Mouse (Mus musculus): Measurements from ENCODE around the gene Tor1b. TPM values are rescaled to one million over a fixed set of nuclear protein-coding genes. Genes with fewer than 3 reads are reported as not detected.

Gene Tor1b
- total and polyA plus RNA-seq, 2 experiments from 2014 or later: 18.7 to 25.4 TPM

- no peak overlapping the region for H3K4me3 ChIP-seq (ENCODE audit: low read length)
- 62% methylated on average over 8 of the region's 8 CpGs for WGBS
- H3K27me3 ChIP-seq (ENCODE audit: insufficient read depth, low read length): no peaks in the 10 kb centered on the region
- H3K9ac ChIP-seq (replicated peaks; ENCODE audit: low read length): no peak overlapping the region
- TF ChIP-seq CTCF (IDR thresholded peaks at IDR 0.05; ENCODE audit: low read depth): no peak
- peaks cover 22% of the 10 kb centered on the region; the same call in 1 of the 2 replicates for H3K36me3 ChIP-seq (ENCODE audit: insufficient read depth, low read length)
- no peaks in the 10 kb centered on the region for H3K4me1 ChIP-seq (ENCODE audit: insufficient read depth, low read length)
- DNase-seq (ENCODE audit: low spot score) (peak; percentile 18), ATAC-seq (no peak)
- no peaks in the 10 kb centered on the region for H3K9me3 ChIP-seq (ENCODE audit: low read length)
- no peak overlapping the region for H3K4me2 ChIP-seq (ENCODE audit: low read depth, low read length)
- H3K27ac ChIP-seq: no peak overlapping the region
These were observed 45.9 kb downstream of the Tor1b start for GRCm38 (mm10) chr2:30998443-30999260.

GRCm38 (mm10) chr2:31002857-31003256 is 50.1 kb downstream of the Tor1b start:
- no peak overlapping the region for H3K4me3 ChIP-seq (ENCODE audit: low read length)
- ATAC-seq: no peak

GRCm38 (mm10) chr2:31005453-31005852 is 52.7 kb downstream of the Tor1b start:
- no peaks in the 10 kb centered on the region for H3K27me3 ChIP-seq (ENCODE audit: insufficient read depth, low read length)
- no peak for TF ChIP-seq CTCF (IDR thresholded peaks at IDR 0.05; ENCODE audit: low read depth)
- no peak overlapping the region for H3K27ac ChIP-seq
- 87% methylated on average over 2 of the region's 2 CpGs for WGBS
- no peak overlapping the region for H3K4me2 ChIP-seq (ENCODE audit: low read depth, low read length)
- no peaks in the 10 kb centered on the region for H3K4me1 ChIP-seq (ENCODE audit: insufficient read depth, low read length)
- H3K9me3 ChIP-seq (ENCODE audit: low read length): no peaks in the 10 kb centered on the region
- peaks cover 60% of the 10 kb centered on the region for H3K36me3 ChIP-seq (ENCODE audit: insufficient read depth, low read length)
- DNase-seq (ENCODE audit: low spot score) (no peak), ATAC-seq (no peak)
- no peak overlapping the region for H3K9ac ChIP-seq (replicated peaks; ENCODE audit: low read length)
- no peak overlapping the region for H3K4me3 ChIP-seq (ENCODE audit: low read length)

More at GRCm38 (mm10) chr2:31002857-31003256, 50.1 kb downstream of the Tor1b start:
- Histone ChIP-seq H3K9me3 (ENCODE audit: low read length) (no peaks in the 10 kb centered on the region), H3K4me2 (ENCODE audit: low read depth, low read length) (no peak overlapping the region), H3K4me1 (ENCODE audit: insufficient read depth, low read length) (no peaks in the 10 kb centered on the region), H3K9ac (replicated peaks; ENCODE audit: low read length) (no peak overlapping the region), H3K27ac (no peak overlapping the region), H3K27me3 (ENCODE audit: insufficient read depth, low read length) (no peaks in the 10 kb centered on the region), H3K36me3 (ENCODE audit: insufficient read depth, low read length) (peaks cover 55% of the 10 kb centered on the region)
- no peak for TF ChIP-seq CTCF (IDR thresholded peaks at IDR 0.05; ENCODE audit: low read depth)
- WGBS: 96% methylated on average over 10 of the region's 10 CpGs
- DNase-seq (ENCODE audit: low spot score): no peak

GRCm38 (mm10) chr2:31006434-31006833 is 53.7 kb downstream of the Tor1b start:
- WGBS: 82% methylated on average over 5 of the region's 5 CpGs
- Histone ChIP-seq H3K9ac (replicated peaks; ENCODE audit: low read length) (no peak overlapping the region), H3K4me2 (ENCODE audit: low read depth, low read length) (no peak overlapping the region), H3K27ac (no peak overlapping the region), H3K4me1 (ENCODE audit: insufficient read depth, low read length) (no peaks in the 10 kb centered on the region), H3K4me3 (ENCODE audit: low read length) (no peak overlapping the region), H3K27me3 (ENCODE audit: insufficient read depth, low read length) (no peaks in the 10 kb centered on the region), H3K36me3 (ENCODE audit: insufficient read depth, low read length) (peaks cover 64% of the 10 kb centered on the region), H3K9me3 (ENCODE audit: low read length) (no peaks in the 10 kb centered on the region)
- no peak for ATAC-seq
- TF ChIP-seq CTCF (IDR thresholded peaks at IDR 0.05; ENCODE audit: low read depth): no peak
- DNase-seq (ENCODE audit: low spot score): no peak

GRCm38 (mm10) chr2:31007208-31007607 is 54.4 kb downstream of the Tor1b start:
- Histone ChIP-seq H3K4me3 (ENCODE audit: low read length) (no peak overlapping the region), H3K27me3 (ENCODE audit: insufficient read depth, low read length) (no peaks in the 10 kb centered on the region), H3K27ac (no peak overlapping the region), H3K4me2 (ENCODE audit: low read depth, low read length) (no peak overlapping the region), H3K4me1 (ENCODE audit: insufficient read depth, low read length) (no peaks in the 10 kb centered on the region), H3K9ac (replicated peaks; ENCODE audit: low read length) (no peak overlapping the region), H3K36me3 (ENCODE audit: insufficient read depth, low read length) (peaks cover 66% of the 10 kb centered on the region), H3K9me3 (ENCODE audit: low read length) (no peaks in the 10 kb centered on the region)
- WGBS: 86% methylated on average over 5 of the region's 5 CpGs
- ATAC-seq (no peak), DNase-seq (ENCODE audit: low spot score) (no peak)
- no peak for TF ChIP-seq CTCF (IDR thresholded peaks at IDR 0.05; ENCODE audit: low read depth)

Other genes with a start within 250 kb of the Tor1b start
- 0.75 and 2.4 TPM in 2 replicates for gene 1700001O22Rik, start 149.3 kb upstream of the Tor1b start, total RNA-seq (2014; rRNA removed)
- 1.8 and 2.6 TPM in 2 replicates for gene 1700001O22Rik, start 149.3 kb upstream of the Tor1b start, polyA plus RNA-seq (2015; fragmentation: Nextera tagmentation; extraction: Ambion mirVana)
- 79.5 and 96.3 TPM in 2 replicates for gene Ntmt1, start 145.1 kb upstream of the Tor1b start, total RNA-seq (2014; rRNA removed)
- gene Ntmt1, start 145.1 kb upstream of the Tor1b start, polyA plus RNA-seq (2015; fragmentation: Nextera tagmentation; extraction: Ambion mirVana): 95.9 and 99.6 TPM in 2 replicates
- gene Asb6, start 122.6 kb upstream of the Tor1b start, total RNA-seq (2014; rRNA removed): 49.1 and 53.5 TPM in 2 replicates
- gene Asb6, start 122.6 kb upstream of the Tor1b start, polyA plus RNA-seq (2015; fragmentation: Nextera tagmentation; extraction: Ambion mirVana): 36.6 and 37.4 TPM in 2 replicates
- 6.7 and 7.2 TPM in 2 replicates for gene Prrx2, start 118.0 kb upstream of the Tor1b start, total RNA-seq (2014; rRNA removed)
- 5.0 and 5.6 TPM in 2 replicates for gene Prrx2, start 118.0 kb upstream of the Tor1b start, polyA plus RNA-seq (2015; fragmentation: Nextera tagmentation; extraction: Ambion mirVana)
- gene Ptges, start 23.1 kb upstream of the Tor1b start, total RNA-seq (2014; rRNA removed): 3.6 and 13.3 TPM in 2 replicates
- 8.4 and 9.0 TPM in 2 replicates for gene Ptges, start 23.1 kb upstream of the Tor1b start, polyA plus RNA-seq (2015; fragmentation: Nextera tagmentation; extraction: Ambion mirVana)
- 62.4 and 64.0 TPM in 2 replicates for gene Tor1a, start 15.0 kb downstream of the Tor1b start, total RNA-seq (2014; rRNA removed)
- gene Tor1a, start 15.0 kb downstream of the Tor1b start, polyA plus RNA-seq (2015; fragmentation: Nextera tagmentation; extraction: Ambion mirVana): 81.5 and 83.2 TPM in 2 replicates
- 19.7 and 22.2 TPM in 2 replicates for gene BC005624, start 29.2 kb downstream of the Tor1b start, total RNA-seq (2014; rRNA removed)
- gene BC005624, start 29.2 kb downstream of the Tor1b start, polyA plus RNA-seq (2015; fragmentation: Nextera tagmentation; extraction: Ambion mirVana): 84.8 and 89.5 TPM in 2 replicates
- gene Usp20, start 29.3 kb downstream of the Tor1b start, total RNA-seq (2014; rRNA removed): 43.0 and 49.9 TPM in 2 replicates
- 30.4 and 32.0 TPM in 2 replicates for gene Usp20, start 29.3 kb downstream of the Tor1b start, polyA plus RNA-seq (2015; fragmentation: Nextera tagmentation; extraction: Ambion mirVana)
- 20.1 and 24.1 TPM in 2 replicates for gene Fnbp1, start 189.0 kb downstream of the Tor1b start, total RNA-seq (2014; rRNA removed)
- gene Fnbp1, start 189.0 kb downstream of the Tor1b start, polyA plus RNA-seq (2015; fragmentation: Nextera tagmentation; extraction: Ambion mirVana): 31.0 and 32.1 TPM in 2 replicates
- 49.3 and 52.9 TPM in 2 replicates for gene Gpr107, start 199.4 kb downstream of the Tor1b start, total RNA-seq (2014; rRNA removed)
- 28.2 and 31.9 TPM in 2 replicates for gene Gpr107, start 199.4 kb downstream of the Tor1b start, polyA plus RNA-seq (2015; fragmentation: Nextera tagmentation; extraction: Ambion mirVana)